Mouse (Mus musculus): Measurements from ENCODE around the gene Atr. TPM values are rescaled to one million over a fixed set of nuclear protein-coding genes. Genes with fewer than 3 reads are reported as not detected.

Gene Atr
- total and polyA plus RNA-seq, 2 experiments from 2014 or later: 6.6 to 23.0 TPM

DNA sequence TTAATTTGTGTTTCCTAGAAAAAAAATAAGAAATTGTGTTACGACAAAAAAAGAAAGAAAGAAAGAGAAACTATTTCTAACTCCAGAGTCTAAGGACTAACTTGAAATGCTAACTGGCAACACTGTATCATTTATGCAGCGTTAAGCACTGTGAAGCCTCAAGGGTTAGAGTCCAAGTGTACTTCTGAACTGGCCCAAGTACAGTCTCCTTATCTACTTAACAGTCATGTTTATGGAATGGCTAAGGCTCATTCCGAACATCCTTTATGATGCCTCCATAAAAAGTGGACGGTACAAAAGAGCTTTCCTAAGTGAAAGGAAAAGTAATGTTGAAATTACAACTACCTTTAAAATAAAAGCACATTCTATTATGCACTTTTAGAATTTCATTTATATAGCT is 41.7 kb upstream of the Atr start:
- no peak for DNase-seq (ENCODE audit: low spot score)
- Histone ChIP-seq H3K4me2 (ENCODE audit: low read depth, low read length, poor library complexity, severe bottlenecking) (no peak overlapping the region), H3K27ac (ENCODE audit: low read depth, low read length) (no peak overlapping the region), H3K4me3 (ENCODE audit: low read depth, low read length) (no peak overlapping the region), H3K36me3 (ENCODE audit: insufficient read depth, low read length) (no peaks in the 10 kb centered on the region), H3K27me3 (ENCODE audit: insufficient read depth, low read length) (no peaks in the 10 kb centered on the region), H3K9ac (replicated peaks; ENCODE audit: low read length, poor library complexity, severe bottlenecking) (no peak overlapping the region), H3K4me1 (ENCODE audit: insufficient read depth, low read length) (no peaks in the 10 kb centered on the region), H3K9me3 (ENCODE audit: low read length) (no peaks in the 10 kb centered on the region)
- no peak for ATAC-seq (ENCODE audit: low FRiP score)
- WGBS: 87% methylated on average over 4 of the region's 4 CpGs
- TF ChIP-seq CTCF (IDR thresholded peaks at IDR 0.05): no peak

DNA sequence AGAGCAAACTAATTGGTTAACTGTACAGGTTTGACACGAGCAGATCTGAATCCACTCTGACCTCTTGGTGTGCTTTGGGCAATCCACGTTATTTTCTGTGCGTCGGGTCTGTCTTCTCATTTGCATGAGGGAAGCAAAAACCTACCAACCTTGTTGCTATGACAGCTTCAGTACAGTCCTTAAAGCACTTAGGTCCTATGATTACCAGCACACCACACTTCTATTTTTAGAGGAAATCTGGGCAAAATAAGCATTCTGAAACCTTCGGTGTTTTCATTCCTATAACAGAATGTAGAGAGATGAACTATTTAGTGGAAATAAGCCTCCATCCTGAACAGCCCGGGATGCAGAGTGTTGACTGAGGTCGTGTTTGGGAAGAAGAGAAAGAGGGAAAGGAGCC is 34.9 kb upstream of the Atr start:
- H3K36me3 ChIP-seq (ENCODE audit: insufficient read depth, low read length): no peaks in the 10 kb centered on the region
- no peak for TF ChIP-seq CTCF (IDR thresholded peaks at IDR 0.05)
- no peak overlapping the region for H3K4me3 ChIP-seq (ENCODE audit: low read depth, low read length)
- no peak overlapping the region for H3K9ac ChIP-seq (replicated peaks; ENCODE audit: low read length, poor library complexity, severe bottlenecking)
- H3K27ac ChIP-seq (ENCODE audit: low read depth, low read length): no peak overlapping the region
- H3K4me1 ChIP-seq (ENCODE audit: insufficient read depth, low read length): no peaks in the 10 kb centered on the region
- H3K9me3 ChIP-seq (ENCODE audit: low read length): no peaks in the 10 kb centered on the region
- 75% methylated on average over 7 of the region's 7 CpGs for WGBS
- no peak overlapping the region for H3K4me2 ChIP-seq (ENCODE audit: low read depth, low read length, poor library complexity, severe bottlenecking)
- no peaks in the 10 kb centered on the region for H3K27me3 ChIP-seq (ENCODE audit: insufficient read depth, low read length)
- DNase-seq (ENCODE audit: low spot score) (no peak), ATAC-seq (ENCODE audit: low FRiP score) (no peak)

DNA sequence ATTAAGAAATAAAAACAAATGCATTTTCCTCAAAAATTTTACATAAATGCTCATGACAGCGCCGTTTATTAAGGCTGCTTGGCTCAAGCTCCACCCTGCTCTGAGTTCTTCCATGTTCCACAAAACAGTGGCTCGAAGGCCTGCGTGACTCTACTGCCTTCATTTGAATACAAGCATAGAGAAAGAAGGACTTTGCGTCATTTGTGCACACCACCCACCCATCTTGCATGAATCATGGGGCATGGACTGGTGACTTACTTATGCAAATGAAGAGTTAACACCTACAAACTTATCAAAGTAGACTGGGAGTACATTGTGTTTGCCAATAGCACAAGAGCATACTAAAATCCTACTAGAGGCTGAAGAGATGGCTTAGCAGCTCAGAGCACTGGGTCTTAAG is 29.8 kb upstream of the Atr start:
- 96% methylated on average over 5 of the region's 5 CpGs for WGBS
- H3K4me3 ChIP-seq (ENCODE audit: low read depth, low read length): no peak overlapping the region
- H3K36me3 ChIP-seq (ENCODE audit: insufficient read depth, low read length): no peaks in the 10 kb centered on the region
- no peak for TF ChIP-seq CTCF (IDR thresholded peaks at IDR 0.05)
- no peaks in the 10 kb centered on the region for H3K9me3 ChIP-seq (ENCODE audit: low read length)
- no peak overlapping the region for H3K9ac ChIP-seq (replicated peaks; ENCODE audit: low read length, poor library complexity, severe bottlenecking)
- DNase-seq (ENCODE audit: low spot score): no peak
- ATAC-seq (ENCODE audit: low FRiP score): no peak
- no peak overlapping the region for H3K4me2 ChIP-seq (ENCODE audit: low read depth, low read length, poor library complexity, severe bottlenecking)
- H3K27ac ChIP-seq (ENCODE audit: low read depth, low read length): no peak overlapping the region
- H3K27me3 ChIP-seq (ENCODE audit: insufficient read depth, low read length): no peaks in the 10 kb centered on the region
- no peaks in the 10 kb centered on the region for H3K4me1 ChIP-seq (ENCODE audit: insufficient read depth, low read length)

DNA sequence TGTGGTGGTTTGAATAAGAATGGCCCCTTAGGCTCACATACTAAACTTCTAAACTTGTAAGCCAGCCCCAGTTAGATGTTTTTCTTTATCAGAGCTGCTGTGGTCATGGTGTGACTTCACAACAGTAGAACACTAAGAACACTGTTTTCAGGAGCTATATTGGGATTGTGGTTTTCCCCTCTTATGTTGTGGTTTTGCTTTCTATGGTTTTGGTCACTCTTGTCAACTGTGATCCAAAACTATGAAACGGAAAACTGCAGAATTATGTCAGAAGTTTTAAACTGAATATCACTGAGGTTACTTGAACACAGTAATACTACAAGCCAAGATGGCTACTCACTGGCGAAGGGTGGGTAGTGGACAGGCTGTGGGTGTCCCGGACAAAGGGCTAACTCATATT is 24.6 kb upstream of the Atr start:
- ATAC-seq (ENCODE audit: low FRiP score) (no peak), DNase-seq (ENCODE audit: low spot score) (no peak)
- no peak overlapping the region for H3K4me3 ChIP-seq (ENCODE audit: low read depth, low read length)
- H3K27me3 ChIP-seq (ENCODE audit: insufficient read depth, low read length): no peaks in the 10 kb centered on the region
- H3K4me2 ChIP-seq (ENCODE audit: low read depth, low read length, poor library complexity, severe bottlenecking): no peak overlapping the region
- no peak for TF ChIP-seq CTCF (IDR thresholded peaks at IDR 0.05)
- H3K9ac ChIP-seq (replicated peaks; ENCODE audit: low read length, poor library complexity, severe bottlenecking): no peak overlapping the region
- H3K36me3 ChIP-seq (ENCODE audit: insufficient read depth, low read length): no peaks in the 10 kb centered on the region
- WGBS: 90% methylated on average over 3 of the region's 3 CpGs
- no peaks in the 10 kb centered on the region for H3K4me1 ChIP-seq (ENCODE audit: insufficient read depth, low read length)
- no peak overlapping the region for H3K27ac ChIP-seq (ENCODE audit: low read depth, low read length)
- H3K9me3 ChIP-seq (ENCODE audit: low read length): no peaks in the 10 kb centered on the region

DNA sequence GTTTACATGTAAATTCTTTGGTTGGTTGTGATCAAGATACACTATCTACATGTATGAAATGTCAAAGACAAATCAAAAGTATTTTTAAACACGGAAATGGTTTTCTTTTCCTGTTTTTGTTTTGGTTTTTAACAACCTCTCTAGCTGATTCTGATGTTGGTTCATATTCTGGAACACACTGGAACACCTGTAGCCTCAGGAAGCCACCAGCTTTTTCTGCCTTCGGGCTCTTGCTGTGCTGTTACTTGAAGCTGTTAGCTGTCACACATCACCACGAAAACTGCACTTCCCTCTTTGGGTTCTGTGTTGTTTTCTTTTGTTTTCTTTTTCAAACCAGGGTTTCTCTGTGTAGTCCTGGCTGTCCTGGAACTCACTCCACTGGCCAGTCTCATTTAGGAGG is 22.6 kb upstream of the Atr start:
- no peaks in the 10 kb centered on the region for H3K9me3 ChIP-seq (ENCODE audit: low read length)
- H3K4me3 ChIP-seq (ENCODE audit: low read depth, low read length): no peak overlapping the region
- WGBS: 64% methylated on average over 3 of the region's 3 CpGs
- no peak for TF ChIP-seq CTCF (IDR thresholded peaks at IDR 0.05)
- ATAC-seq (ENCODE audit: low FRiP score) (no peak), DNase-seq (ENCODE audit: low spot score) (no peak)
- no peaks in the 10 kb centered on the region for H3K4me1 ChIP-seq (ENCODE audit: insufficient read depth, low read length)
- no peak overlapping the region for H3K27ac ChIP-seq (ENCODE audit: low read depth, low read length)
- no peaks in the 10 kb centered on the region for H3K36me3 ChIP-seq (ENCODE audit: insufficient read depth, low read length)
- H3K4me2 ChIP-seq (ENCODE audit: low read depth, low read length, poor library complexity, severe bottlenecking): no peak overlapping the region
- no peaks in the 10 kb centered on the region for H3K27me3 ChIP-seq (ENCODE audit: insufficient read depth, low read length)
- H3K9ac ChIP-seq (replicated peaks; ENCODE audit: low read length, poor library complexity, severe bottlenecking): no peak overlapping the region

DNA sequence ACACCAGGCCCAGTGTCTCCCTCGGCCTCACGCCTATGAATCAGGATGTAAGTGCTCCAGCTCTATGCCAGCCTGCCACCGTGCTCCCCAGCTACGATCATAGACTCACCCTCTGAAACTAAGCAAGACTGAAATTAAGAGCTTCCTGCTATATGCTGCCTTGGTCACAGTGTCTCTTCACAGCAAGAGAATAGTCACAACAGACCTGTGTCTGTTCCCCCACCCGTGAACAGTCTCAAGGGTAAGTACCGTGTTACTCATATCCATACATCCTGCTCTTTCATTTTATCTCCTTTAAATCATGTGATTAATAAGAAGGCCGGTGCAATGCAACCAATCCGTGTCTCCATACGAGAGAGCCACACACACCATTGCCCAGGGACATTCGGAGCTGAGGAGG is 21.7 kb upstream of the Atr start:
- H3K36me3 ChIP-seq (ENCODE audit: insufficient read depth, low read length): no peaks in the 10 kb centered on the region
- no peak for ATAC-seq (ENCODE audit: low FRiP score)
- H3K4me3 ChIP-seq (ENCODE audit: low read depth, low read length): no peak overlapping the region
- 92% methylated on average over 10 of the region's 10 CpGs for WGBS
- no peak overlapping the region for H3K27ac ChIP-seq (ENCODE audit: low read depth, low read length)
- no peak overlapping the region for H3K9ac ChIP-seq (replicated peaks; ENCODE audit: low read length, poor library complexity, severe bottlenecking)
- no peaks in the 10 kb centered on the region for H3K4me1 ChIP-seq (ENCODE audit: insufficient read depth, low read length)
- H3K9me3 ChIP-seq (ENCODE audit: low read length): no peaks in the 10 kb centered on the region
- no peak for DNase-seq (ENCODE audit: low spot score)
- TF ChIP-seq CTCF (IDR thresholded peaks at IDR 0.05): no peak
- no peak overlapping the region for H3K4me2 ChIP-seq (ENCODE audit: low read depth, low read length, poor library complexity, severe bottlenecking)
- H3K27me3 ChIP-seq (ENCODE audit: insufficient read depth, low read length): no peaks in the 10 kb centered on the region
